Mouse (Mus musculus): Measurements from ENCODE around the gene Hsd17b13. TPM values are rescaled to one million over a fixed set of nuclear protein-coding genes. Genes with fewer than 3 reads are reported as not detected.

Gene Hsd17b13
- total RNA-seq, 2 experiments from 2014 or later = 0.30 to 0.72 TPM

GRCm38 (mm10) chr5:103906173-103906572 lies 71.0 kb downstream of the Hsd17b13 start:
- DNase-seq (ENCODE audit: low spot score in 2 of 2) = no peak

More at GRCm38 (mm10) chr5:103906173-103906572, 71.0 kb downstream of the Hsd17b13 start:
- intact Hi-C loops (cut with DNase I) = no loop called here

Other genes with a start within 250 kb of the Hsd17b13 start
- 10 to 100 TPM; 33.0 to 34.4 TPM for gene Klhl8, start 66.2 kb downstream of the Hsd17b13 start, total RNA-seq (2021)
- gene Hsd17b11, start 44.5 kb upstream of the Hsd17b13 start, total RNA-seq (2021) = 10 to 100 TPM; 42.5 to 46.7 TPM
- gene Nudt9, start 68.9 kb upstream of the Hsd17b13 start, total RNA-seq (2021) = 10 to 100 TPM; 55.7 to 66.0 TPM
- gene Gm17660, start 100.2 kb upstream of the Hsd17b13 start, total RNA-seq (2021) = 1 to 10 TPM in 1 of 2 experiments, not detected in 1; 1.0 TPM
- 1,000 to 10,000 TPM; 1,441 to 1,623 TPM for gene Sparcl1, start 136.3 kb upstream of the Hsd17b13 start, total RNA-seq (2021)
- under 1 TPM in 1 of 2 experiments, not detected in 1; 0.07 TPM for gene Dspp, start 193.3 kb upstream of the Hsd17b13 start, total RNA-seq (2021)
- 1 to 10 TPM; 5.2 to 5.4 TPM for gene Dmp1, start 225.2 kb upstream of the Hsd17b13 start, total RNA-seq (2021)

Measured in left cerebral cortex, postnatal 36 days (tissue).